Mouse (Mus musculus) G1E (cell line): ENCODE measurements around the gene Kcnt1.
A peak's percentile ranks its signal among the peaks of the same experiment; 100 is the strongest.

ENCODE experiments used
- CTCF ChIP-seq: IDR thresholded peaks from 2 replicates; pipeline ENCODE4 v1.5.1; 2012; ENCODE audit warnings: low read depth, low read length, inconsistent platforms, mixed read lengths
- GATA2 ChIP-seq: IDR thresholded peaks from 2 replicates; pipeline ENCODE4 v1.6.1; 2012; ENCODE audit warnings: low read depth, low read length, inconsistent platforms, borderline replicate concordance

DNA sequence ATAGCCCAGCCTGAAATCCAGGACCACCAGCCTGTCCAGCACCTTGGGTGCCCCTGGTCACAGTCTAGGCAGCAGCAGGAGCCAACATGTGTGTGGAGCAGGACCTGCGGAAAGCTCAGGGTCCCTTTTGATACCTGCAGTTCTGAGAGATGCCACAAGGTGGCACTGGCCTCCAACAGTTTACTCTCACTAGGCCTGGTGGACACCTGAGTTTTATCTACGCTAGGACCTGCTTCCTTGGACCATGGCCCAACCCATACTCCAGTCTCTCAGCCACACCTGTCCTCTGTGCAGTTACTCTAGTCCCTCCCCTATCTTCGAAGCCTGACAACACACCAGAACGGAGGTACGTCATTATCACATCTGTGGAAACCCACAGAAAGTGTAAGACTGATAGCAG lies 27.2 kb upstream of the Kcnt1 start:
- TF ChIP-seq CTCF (peak; percentile 89), GATA2 (no peak)
